Mouse (Mus musculus) small intestine, adult 2 months (tissue): ENCODE measurements around the gene Huwe1. TPM values are rescaled to one million over a fixed set of nuclear protein-coding genes. Genes with fewer than 3 reads are reported as not detected.

Experiments
- H3K27ac ChIP-seq: fragments of 200-500 bp; 2 replicates; pipeline ENCODE4 v1.5.1; 2012; ENCODE audit warnings: low read depth, low read length, control low read depth, inconsistent platforms; ENCODE audit not compliant: insufficient read depth
- H3K27me3 ChIP-seq: fragments of 200-500 bp; 2 replicates; pipeline ENCODE4 v1.6.1; 2012; ENCODE audit warnings: mild to moderate bottlenecking, moderate library complexity, low read length, inconsistent platforms; ENCODE audit not compliant: control insufficient read depth, insufficient read depth
- H3K36me3 ChIP-seq: fragments of 200-500 bp; 2 replicates; pipeline ENCODE4 v1.6.1; 2012; ENCODE audit warnings: mild to moderate bottlenecking, low read length, control low read depth, inconsistent platforms; ENCODE audit not compliant: control insufficient read depth, insufficient read depth
- H3K4me1 ChIP-seq: fragments of 200-500 bp; 2 replicates; pipeline ENCODE4 v1.6.1; 2012; ENCODE audit warnings: low read length, inconsistent platforms, mixed read lengths; ENCODE audit not compliant: control insufficient read depth, insufficient read depth, insufficient read length
- H3K4me3 ChIP-seq: fragments of 200-500 bp; 2 replicates; pipeline ENCODE4 v1.5.1; 2012; ENCODE audit warnings: low read depth, mild to moderate bottlenecking, control low read depth, inconsistent platforms, low read length, moderate library complexity
- CTCF ChIP-seq: fragments of 200-500 bp; IDR thresholded peaks from 2 replicates; pipeline ENCODE4 v1.5.1; 2012; ENCODE audit warnings: low read depth, mild to moderate bottlenecking, control low read depth, inconsistent platforms, low read length, moderate library complexity, mixed read lengths; ENCODE audit not compliant: insufficient replicate concordance, insufficient read length; ENCODE audit errors: extremely low read depth
- POLR2A ChIP-seq: fragments of 200-500 bp; IDR thresholded peaks from 2 replicates; pipeline ENCODE4 v1.6.1; 2012; ENCODE audit warnings: low read depth, mild to moderate bottlenecking, control low read depth, inconsistent platforms, low read length, moderate library complexity
- WGBS: fragments of 180-500 bp; shearing (Covaris S2); methylation state at CpG from one replicate; pipeline ENCODE4 v1.1.7; 2018; 5-methylcytosine and 5-hydroxymethylcytosine counted together
- polyA plus RNA-seq: library from polyadenylated mRNA; depleted of rRNA; stranded (reverse); fragments of >200 nt; gene quantifications from 2 replicates; pipeline ENCODE4 v1.2.3, GENCODE M21; 2012

Huwe1 gene
- polyA plus RNA-seq, 1 experiment, result 36.2 TPM

DNA sequence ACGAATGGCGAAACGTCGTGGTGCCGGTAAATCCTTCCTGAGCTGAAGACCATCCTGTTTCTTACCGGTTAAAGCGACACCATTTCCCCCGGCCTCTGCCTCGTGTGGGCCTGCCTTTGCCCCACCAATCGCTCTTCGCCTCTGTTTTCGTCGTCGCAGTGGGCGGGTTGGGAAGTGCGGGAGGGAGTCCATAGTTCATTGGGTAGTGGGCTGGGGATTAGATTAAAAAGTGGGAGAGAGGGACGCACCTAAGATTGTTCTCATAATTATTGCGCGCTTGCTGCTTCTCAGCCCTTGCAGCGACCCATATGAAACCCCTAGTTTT, 3.1 kb downstream of the Huwe1 start:
- H3K4me3 ChIP-seq, result peak overlapping the region; percentile 99
- 18% methylated on average over 20 of the region's 20 CpGs for WGBS

DNA sequence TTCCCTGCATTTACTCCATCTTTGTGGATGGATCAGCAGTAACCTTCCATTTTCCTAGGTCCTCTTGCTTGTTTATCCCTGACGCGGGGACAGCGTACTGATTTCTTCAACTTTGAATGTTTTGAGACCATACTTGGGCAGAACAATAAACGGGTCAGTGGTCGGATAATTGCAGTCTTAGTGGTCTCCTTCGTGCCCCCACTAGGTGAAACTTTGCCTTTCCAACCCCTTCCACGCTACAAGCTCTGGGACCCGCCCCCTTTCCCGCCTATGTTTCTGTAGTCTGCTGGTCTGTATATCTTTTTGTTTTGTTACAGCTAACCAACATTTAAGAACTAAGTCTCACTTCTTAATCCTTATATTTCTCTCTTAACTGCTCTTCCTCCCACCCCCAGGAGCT, 3.8 kb downstream of the Huwe1 start:
- TF ChIP-seq POLR2A, result no peak
- no peak for TF ChIP-seq CTCF
- Histone ChIP-seq H3K4me3 (peak overlapping the region; percentile 53), H3K27me3 (no peaks in the 10 kb centered on the region), H3K4me1 (no peaks in the 10 kb centered on the region), H3K27ac (no peak overlapping the region; the same call in none of the 2 replicates), H3K36me3 (peaks cover 3% of the 10 kb centered on the region; the same call in 1 of the 2 replicates)
- WGBS, result 13% methylated on average over 9 of the region's 9 CpGs

More for the DNA sequence above, 3.1 kb downstream of the Huwe1 start:
- Histone ChIP-seq H3K27ac (peak overlapping the region; percentile 99), H3K4me1 (no peaks in the 10 kb centered on the region), H3K27me3 (no peaks in the 10 kb centered on the region), H3K36me3 (0 out of 2 replicates have a peak, but pooled peaks cover 1% of the 10 kb centered on the region)
- no peak for TF ChIP-seq CTCF
- no peak for TF ChIP-seq POLR2A

DNA sequence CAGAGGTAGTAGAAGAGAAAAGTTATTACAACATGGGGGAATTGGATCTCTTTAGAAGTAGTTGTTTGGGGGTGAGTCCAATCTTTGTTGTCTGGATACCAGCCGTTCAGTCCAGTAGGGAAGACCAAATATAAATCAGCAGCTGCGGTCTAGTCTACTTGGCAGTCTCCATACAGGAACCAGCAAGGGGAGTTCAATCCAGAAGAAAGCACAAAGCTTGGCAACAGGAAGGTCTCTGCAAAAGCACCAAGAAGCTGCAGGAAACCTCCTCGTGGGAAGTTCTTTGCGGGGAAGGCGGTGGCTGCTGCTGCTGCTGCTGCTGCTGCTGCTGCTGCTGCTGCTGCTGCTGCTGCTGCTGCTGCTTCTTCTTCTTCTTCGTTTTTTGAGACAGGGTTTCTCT, 10.9 kb downstream of the Huwe1 start:
- TF ChIP-seq CTCF (no peak), POLR2A (no peak)
- no peak overlapping the region for H3K4me3 ChIP-seq
- H3K36me3 ChIP-seq, result peaks cover 5% of the 10 kb centered on the region
- no peaks in the 10 kb centered on the region for H3K4me1 ChIP-seq
- H3K27me3 ChIP-seq, result no peaks in the 10 kb centered on the region
- 57% methylated on average over 6 of the region's 6 CpGs for WGBS
- no peak overlapping the region for H3K27ac ChIP-seq

DNA sequence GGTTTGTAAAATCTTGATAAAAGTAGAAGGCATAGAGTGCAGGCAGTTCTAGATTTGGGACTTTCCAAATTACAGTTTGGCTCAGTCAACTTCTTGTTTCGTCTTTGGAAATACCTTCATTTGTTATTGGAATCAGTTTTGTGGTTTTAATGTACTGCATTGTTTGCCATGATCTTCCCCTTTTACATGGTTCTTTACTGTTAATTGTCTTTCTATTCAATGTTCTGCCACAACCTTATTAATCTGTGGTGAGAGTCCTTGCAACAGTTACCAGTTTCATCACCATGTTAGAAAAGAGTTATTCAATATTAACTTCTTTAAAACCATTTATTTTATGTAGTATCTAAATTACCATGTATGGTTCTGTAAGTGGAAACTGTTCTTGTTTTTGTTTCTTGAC, 13.0 kb downstream of the Huwe1 start:
- Histone ChIP-seq H3K4me3 (no peak overlapping the region), H3K36me3 (peaks cover 3% of the 10 kb centered on the region), H3K27me3 (no peaks in the 10 kb centered on the region), H3K27ac (no peak overlapping the region), H3K4me1 (no peaks in the 10 kb centered on the region)
- WGBS, result 76% methylated on average over 1 of the region's 1 CpGs
- TF ChIP-seq POLR2A (no peak), CTCF (no peak)

DNA sequence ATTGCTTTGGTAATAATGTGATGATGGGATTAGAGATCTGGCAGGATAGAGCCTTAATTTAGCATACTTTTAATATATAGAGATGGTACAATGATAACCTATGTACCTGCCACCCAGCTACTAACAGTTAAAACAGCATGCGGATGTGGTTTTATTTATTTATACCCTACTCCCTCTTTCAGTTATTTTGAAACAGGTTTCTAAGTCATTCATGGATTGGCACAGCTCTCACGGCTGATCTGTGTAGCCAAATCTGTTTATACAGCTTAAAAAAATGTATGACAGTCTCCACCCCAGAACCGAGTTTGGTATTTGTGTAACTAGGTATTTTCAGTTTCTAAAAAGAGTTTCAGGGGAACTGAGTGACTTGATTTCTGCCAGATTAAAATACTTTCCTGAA, 17.1 kb downstream of the Huwe1 start:
- Histone ChIP-seq H3K36me3 (peaks cover 1% of the 10 kb centered on the region; the same call in 1 of the 2 replicates), H3K4me3 (no peak overlapping the region), H3K27ac (no peak overlapping the region), H3K4me1 (no peaks in the 10 kb centered on the region), H3K27me3 (no peaks in the 10 kb centered on the region)
- TF ChIP-seq CTCF, result no peak
- no peak for TF ChIP-seq POLR2A
- 59% methylated on average over 3 of the region's 3 CpGs for WGBS

DNA sequence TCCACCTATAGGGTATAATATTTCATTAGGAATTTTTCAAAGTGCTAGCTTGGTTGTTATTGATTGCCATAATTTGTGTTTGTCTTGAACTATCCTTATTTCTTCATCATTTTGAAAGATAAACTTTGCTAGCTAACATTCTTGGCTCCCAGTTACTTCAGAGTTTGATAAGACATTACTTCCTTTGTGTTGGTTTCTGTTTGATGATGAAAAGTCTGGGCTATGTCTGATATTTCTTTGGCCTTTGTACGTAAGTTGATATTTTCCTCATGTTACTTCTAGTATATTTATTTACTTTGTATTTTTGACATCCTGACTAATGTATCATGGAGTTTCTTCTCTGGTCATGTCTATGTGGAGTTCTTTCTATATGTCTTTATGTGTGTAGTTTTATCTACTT, 28.4 kb downstream of the Huwe1 start:
- Histone ChIP-seq H3K4me3 (no peak overlapping the region), H3K27me3 (no peaks in the 10 kb centered on the region), H3K4me1 (no peaks in the 10 kb centered on the region), H3K36me3 (no peaks in the 10 kb centered on the region), H3K27ac (no peak overlapping the region)
- 91% methylated on average over 1 of the region's 1 CpGs for WGBS
- TF ChIP-seq CTCF (no peak), POLR2A (no peak)

DNA sequence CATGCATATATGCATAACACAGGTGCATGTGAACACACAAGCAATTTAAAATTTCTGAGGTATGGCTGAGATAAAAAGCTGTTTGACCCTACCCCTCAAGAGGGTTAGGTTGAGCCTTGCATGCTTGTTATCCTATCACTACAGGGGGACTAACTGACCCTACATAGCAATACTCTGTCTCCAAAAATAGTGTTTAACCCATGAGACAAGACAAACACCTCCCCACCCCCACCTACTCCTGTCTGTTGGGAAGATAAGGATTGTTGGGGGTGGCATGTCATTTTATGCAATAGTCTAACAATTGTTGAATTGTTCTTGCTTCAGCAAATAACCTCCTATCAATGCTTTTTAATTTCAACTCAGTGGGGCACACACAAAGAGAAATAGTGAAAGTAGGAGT, 30.7 kb downstream of the Huwe1 start:
- Histone ChIP-seq H3K4me3 (no peak overlapping the region), H3K27ac (no peak overlapping the region), H3K4me1 (no peaks in the 10 kb centered on the region), H3K27me3 (no peaks in the 10 kb centered on the region), H3K36me3 (no peaks in the 10 kb centered on the region)
- TF ChIP-seq CTCF (no peak), POLR2A (no peak)

DNA sequence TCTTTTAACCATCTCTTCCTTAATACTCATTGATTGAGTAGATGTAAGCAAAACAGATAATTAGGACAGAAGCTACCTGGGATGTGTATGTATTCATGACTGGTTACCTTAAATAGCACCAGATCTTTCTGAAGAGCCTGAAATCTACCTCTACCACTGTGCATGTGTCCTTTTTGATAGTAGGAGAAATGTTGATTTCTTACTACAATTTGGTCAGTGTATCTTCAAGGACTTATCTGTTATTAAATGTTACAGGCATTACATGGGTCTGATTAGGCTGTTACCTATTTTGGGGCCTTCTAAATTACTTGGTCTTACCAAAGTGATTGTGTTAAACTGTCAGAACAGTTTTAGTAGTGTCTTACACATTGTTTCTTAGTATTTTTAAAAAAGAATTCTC, 32.4 kb downstream of the Huwe1 start:
- no peaks in the 10 kb centered on the region for H3K36me3 ChIP-seq
- H3K4me3 ChIP-seq, result no peak overlapping the region
- no peak overlapping the region for H3K27ac ChIP-seq
- no peaks in the 10 kb centered on the region for H3K4me1 ChIP-seq
- no peak for TF ChIP-seq POLR2A
- no peak for TF ChIP-seq CTCF
- H3K27me3 ChIP-seq, result no peaks in the 10 kb centered on the region
